ENCODE assay signal across 15 mouse cellular contexts in the genomic region with DNA sequence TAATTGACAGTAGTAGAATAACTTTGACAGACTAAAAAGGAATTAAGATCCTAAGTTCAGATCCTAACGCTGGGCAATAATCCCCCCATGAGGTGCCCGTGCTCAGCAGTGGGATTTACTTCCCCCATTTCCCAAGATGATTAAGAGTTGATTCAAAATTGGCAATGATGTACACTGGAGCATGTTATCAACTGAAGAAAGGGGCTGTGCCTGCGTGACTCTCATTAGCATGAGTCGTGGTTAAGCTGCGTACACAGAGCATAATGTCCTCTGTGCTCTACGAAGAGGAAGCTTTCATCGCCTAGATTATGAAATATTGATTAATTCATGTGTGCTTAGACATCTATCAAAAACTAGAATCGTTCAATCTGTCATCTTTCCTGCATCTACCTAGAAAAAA. TPM values are rescaled to one million over a fixed set of nuclear protein-coding genes. Genes with fewer than 3 reads are reported as not detected.
A peak's percentile ranks its signal among the peaks of the same experiment; 100 is the strongest.
DNase-seq lines count a peak whose midpoint lies in the region; ATAC-seq and TF ChIP-seq lines count a peak whose summit lies in the region.
"Had no signal": no experiment of that assay in that cellular context is flagged by ENCODE, and none has a peak within 500 bp of the region (broad histone marks: within the 10 kb centered on the region; RNA-seq: fewer than 3 reads in every experiment).

No protein-coding gene starts in this region.

- no peak for DNase-seq in embryonic facial prominence, embryonic 14.5 days (ENCODE audit: low spot score)
- DNase-seq in embryonic facial prominence, embryonic 10.5 days (ENCODE audit: low spot score), result no peak
- no peak for DNase-seq in hindbrain, embryonic 14.5 days (ENCODE audit: low spot score)
- DNase-seq in thymus, adult 2 months, result no peak
- DNase-seq in cerebellum, postnatal 4 days (ENCODE audit: low spot score in 2 of 2), result no peak
- no peak for DNase-seq in spleen, postnatal 10 days (ENCODE audit: low spot score in 2 of 2)
- DNase-seq: cerebellum, adult 11 months; right cerebral cortex, adult 18-20 months; thymus, postnatal 36 days had no signal

- no peak overlapping the region for H3K4me2 ChIP-seq in embryonic facial prominence, embryonic 14.5 days (ENCODE audit: low read depth, low read length)
- H3K4me2 ChIP-seq in forebrain, embryonic 12.5 days, result peak overlapping the region; percentile 25
- H3K4me2 ChIP-seq in hindbrain, embryonic 14.5 days (replicated peaks), result peak overlapping the region; percentile 44
- H3K4me2 ChIP-seq in midbrain, embryonic 16.5 days (ENCODE audit: low read length), result peak overlapping the region; percentile 42
- H3K4me2 ChIP-seq: heart, embryonic 13.5 days; liver, embryonic 11.5 days; lung, embryonic 15.5 days had no signal

- H3K36me3 ChIP-seq in embryonic facial prominence, embryonic 14.5 days (ENCODE audit: control insufficient read depth, insufficient read depth, low read length), result no peaks in the 10 kb centered on the region
- no peaks in the 10 kb centered on the region for H3K36me3 ChIP-seq in embryonic facial prominence, embryonic 10.5 days (replicated peaks)
- no peaks in the 10 kb centered on the region for H3K36me3 ChIP-seq in forebrain, embryonic 12.5 days (replicated peaks)
- no peaks in the 10 kb centered on the region for H3K36me3 ChIP-seq in hindbrain, embryonic 14.5 days (replicated peaks; ENCODE audit: control insufficient read depth, insufficient read depth)
- H3K36me3 ChIP-seq in midbrain, embryonic 16.5 days (ENCODE audit: control insufficient read depth, insufficient read depth, low read length), result no peaks in the 10 kb centered on the region
- no peaks in the 10 kb centered on the region for H3K36me3 ChIP-seq in thymus, adult 2 months (ENCODE audit: control insufficient read depth, insufficient read depth, low read length)
- H3K36me3 ChIP-seq: heart, embryonic 13.5 days; lung, embryonic 15.5 days had no signal

- no peak for TF ChIP-seq CTCF in thymus, adult 2 months (IDR thresholded peaks at IDR 0.05; ENCODE audit: borderline replicate concordance, control insufficient read depth, extremely low read depth, insufficient read depth, low read length, poor library complexity)

- no peak for TF ChIP-seq POLR2A in thymus, adult 2 months (IDR thresholded peaks at IDR 0.05; ENCODE audit: control insufficient read depth, extremely low read depth, insufficient read depth, low read length, poor library complexity)

- 82% methylated on average over 8 of the region's 8 CpGs for WGBS in embryonic facial prominence, embryonic 14.5 days
- WGBS in embryonic facial prominence, embryonic 10.5 days, result 86% methylated on average over 8 of the region's 8 CpGs
- WGBS in forebrain, embryonic 12.5 days, result 42% methylated on average over 8 of the region's 8 CpGs
- WGBS in hindbrain, embryonic 14.5 days, result 34% methylated on average over 8 of the region's 8 CpGs
- WGBS in midbrain, embryonic 16.5 days, result 23% methylated on average over 8 of the region's 8 CpGs
- 66% methylated on average over 8 of the region's 8 CpGs for WGBS in thymus, adult 2 months

- no peaks in the 10 kb centered on the region for H3K9me3 ChIP-seq in embryonic facial prominence, embryonic 14.5 days (ENCODE audit: control insufficient read depth, low read length)
- no peaks in the 10 kb centered on the region for H3K9me3 ChIP-seq in embryonic facial prominence, embryonic 10.5 days
- no peaks in the 10 kb centered on the region for H3K9me3 ChIP-seq in forebrain, embryonic 12.5 days
- no peaks in the 10 kb centered on the region for H3K9me3 ChIP-seq in hindbrain, embryonic 14.5 days (ENCODE audit: control insufficient read depth, low read length)
- no peaks in the 10 kb centered on the region for H3K9me3 ChIP-seq in midbrain, embryonic 16.5 days (replicated peaks; ENCODE audit: control insufficient read depth, low read length, poor library complexity, severe bottlenecking)
- H3K9me3 ChIP-seq: heart, embryonic 13.5 days; lung, embryonic 15.5 days had no signal

- ATAC-seq in embryonic facial prominence, embryonic 14.5 days (ENCODE audit: low read depth), result peak; percentile 26; the same call in 1 of the 2 replicates
- peak; percentile 70 for ATAC-seq in forebrain, embryonic 12.5 days (ENCODE audit: low FRiP score)
- ATAC-seq in hindbrain, embryonic 14.5 days (ENCODE audit: low FRiP score), result peak; percentile 82; the same call in 1 of the 2 replicates
- peak; percentile 89 for ATAC-seq in midbrain, embryonic 16.5 days

- H3K27ac ChIP-seq in embryonic facial prominence, embryonic 14.5 days (replicated peaks; ENCODE audit: low read depth, low read length), result no peak overlapping the region
- H3K27ac ChIP-seq in embryonic facial prominence, embryonic 10.5 days (replicated peaks), result no peak overlapping the region
- H3K27ac ChIP-seq in forebrain, embryonic 12.5 days, result no peak overlapping the region
- H3K27ac ChIP-seq in hindbrain, embryonic 14.5 days, result peak overlapping the region; percentile 26; the same call in 1 of the 2 replicates
- no peak overlapping the region for H3K27ac ChIP-seq in midbrain, embryonic 16.5 days (ENCODE audit: low read length)
- no peak overlapping the region for H3K27ac ChIP-seq in thymus, adult 2 months (ENCODE audit: control insufficient read depth, insufficient read depth, low read length)
- H3K27ac ChIP-seq: heart, embryonic 13.5 days; lung, embryonic 15.5 days; stomach, postnatal 0 days had no signal

- no peaks in the 10 kb centered on the region for H3K4me1 ChIP-seq in embryonic facial prominence, embryonic 14.5 days (ENCODE audit: control insufficient read depth, insufficient read depth, low read length)
- H3K4me1 ChIP-seq in embryonic facial prominence, embryonic 10.5 days, result no peaks in the 10 kb centered on the region
- no peaks in the 10 kb centered on the region for H3K4me1 ChIP-seq in forebrain, embryonic 12.5 days
- H3K4me1 ChIP-seq in hindbrain, embryonic 14.5 days (replicated peaks; ENCODE audit: control insufficient read depth, insufficient read depth, low read length), result peaks cover 9% of the 10 kb centered on the region
- peaks cover 3% of the 10 kb centered on the region; the same call in 1 of the 2 replicates for H3K4me1 ChIP-seq in midbrain, embryonic 16.5 days (ENCODE audit: control insufficient read depth, insufficient read depth, low read length)
- no peaks in the 10 kb centered on the region for H3K4me1 ChIP-seq in thymus, adult 2 months (replicated peaks; ENCODE audit: control insufficient read depth, insufficient read depth, low read length)
- H3K4me1 ChIP-seq: lung, embryonic 15.5 days had no signal

- no peaks in the 10 kb centered on the region for H3K27me3 ChIP-seq in embryonic facial prominence, embryonic 14.5 days (replicated peaks; ENCODE audit: control insufficient read depth, insufficient read depth, low read length)
- no peaks in the 10 kb centered on the region for H3K27me3 ChIP-seq in embryonic facial prominence, embryonic 10.5 days (replicated peaks; ENCODE audit: low read depth, poor library complexity, severe bottlenecking)
- H3K27me3 ChIP-seq in forebrain, embryonic 12.5 days, result 0 out of 2 replicates have a peak, but pooled peaks cover 9% of the 10 kb centered on the region
- no peaks in the 10 kb centered on the region for H3K27me3 ChIP-seq in hindbrain, embryonic 14.5 days (ENCODE audit: control insufficient read depth, insufficient read depth, low read length)
- H3K27me3 ChIP-seq in midbrain, embryonic 16.5 days (ENCODE audit: control insufficient read depth, insufficient read depth, low read depth, low read length), result no peaks in the 10 kb centered on the region
- H3K27me3 ChIP-seq in thymus, adult 2 months (ENCODE audit: control insufficient read depth, insufficient read depth, low read length), result no peaks in the 10 kb centered on the region
- H3K27me3 ChIP-seq: heart, embryonic 13.5 days; lung, embryonic 15.5 days had no signal

- H3K9ac ChIP-seq in embryonic facial prominence, embryonic 14.5 days (ENCODE audit: low read depth, low read length), result no peak overlapping the region
- H3K9ac ChIP-seq in forebrain, embryonic 12.5 days, result no peak overlapping the region
- peak overlapping the region; percentile 18; the same call in 1 of the 2 replicates for H3K9ac ChIP-seq in hindbrain, embryonic 14.5 days
- no peak overlapping the region for H3K9ac ChIP-seq in midbrain, embryonic 16.5 days (ENCODE audit: low read depth, low read length)
- H3K9ac ChIP-seq: heart, embryonic 13.5 days; lung, embryonic 15.5 days had no signal

- H3K4me3 ChIP-seq in embryonic facial prominence, embryonic 14.5 days (ENCODE audit: low read depth, low read length), result no peak overlapping the region
- no peak overlapping the region for H3K4me3 ChIP-seq in embryonic facial prominence, embryonic 10.5 days
- H3K4me3 ChIP-seq in forebrain, embryonic 12.5 days (replicated peaks), result no peak overlapping the region
- 0 out of 2 replicates have a peak overlapping the region, but pooled peaks have one; percentile 3 for H3K4me3 ChIP-seq in hindbrain, embryonic 14.5 days (replicated peaks; ENCODE audit: low read length)
- peak overlapping the region; percentile 14 for H3K4me3 ChIP-seq in midbrain, embryonic 16.5 days (ENCODE audit: low read depth, low read length)
- no peak overlapping the region for H3K4me3 ChIP-seq in thymus, adult 2 months (ENCODE audit: control insufficient read depth, insufficient read depth, low read length)
- H3K4me3 ChIP-seq: heart, embryonic 13.5 days; lung, embryonic 15.5 days had no signal

RNA-seq across cellular contexts. Expression of gene S1pr1, which starts 59.4 kb away (rescaled TPM):
- polyA plus RNA-seq in embryonic facial prominence, embryonic 14.5 days (2014; fragmentation: Nextera tagmentation; extraction: Ambion mirVana), result 28.2 and 28.4 TPM in 2 replicates
- 10.8 and 11.2 TPM in 2 replicates for polyA plus RNA-seq in embryonic facial prominence, embryonic 10.5 days (2016; fragmentation: Nextera tagmentation; extraction: Ambion mirVana)
- 31.1 and 31.9 TPM in 2 replicates for polyA plus RNA-seq in forebrain, embryonic 12.5 days (2016; fragmentation: Nextera tagmentation; extraction: Ambion mirVana)
- polyA plus RNA-seq in hindbrain, embryonic 14.5 days (2014; fragmentation: Nextera tagmentation; extraction: Ambion mirVana), result 25.0 and 30.7 TPM in 2 replicates
- polyA plus RNA-seq in midbrain, embryonic 16.5 days (2015; fragmentation: Nextera tagmentation; extraction: Ambion mirVana), result 23.6 and 29.9 TPM in 2 replicates
- 55.6 and 62.8 TPM in 2 replicates for polyA plus RNA-seq in thymus, adult 2 months (2012; rRNA removed)

Comparison
In these comparisons a context has a peak if more than half of its experiments do, and no peak if none do; other contexts are left out.
1. ATAC-seq: peak in every context shown above with its lines; median percentile 89 in midbrain, embryonic 16.5 days; 82 in hindbrain, embryonic 14.5 days; 70 in forebrain, embryonic 12.5 days; 26 in embryonic facial prominence, embryonic 14.5 days.
2. H3K4me3 ChIP-seq: peak in hindbrain, embryonic 14.5 days (single experiment) and midbrain, embryonic 16.5 days (single experiment); none in embryonic facial prominence, embryonic 14.5 days (single experiment), embryonic facial prominence, embryonic 10.5 days (single experiment), forebrain, embryonic 12.5 days (single experiment) and thymus, adult 2 months (single experiment).